Mouse (Mus musculus) G1E (cell line): Measurements from ENCODE around the gene Dscam.

ENCODE experiments used
- CTCF ChIP-seq: IDR thresholded peaks from 2 replicates; pipeline ENCODE4 v1.5.1; 2012; ENCODE audit warnings: low read depth, low read length, inconsistent platforms, mixed read lengths
- TAL1 ChIP-seq: conservative IDR thresholded peaks from 2 replicates; pipeline ENCODE4 v1.6.1; 2012; ENCODE audit warnings: low read depth, low read length, inconsistent platforms, mixed read lengths

- TF ChIP-seq CTCF (no peak), TAL1 (no peak)
Measured at GRCm38 (mm10) chr16:96669706-96670105, 500.8 kb downstream of the Dscam start.
